Mouse (Mus musculus) embryonic fibroblast, embryonic 13.5 days (primary cell): ENCODE measurements around the gene Zfp963.

ENCODE experiments used
- CTCF ChIP-seq: IDR thresholded peaks from 2 replicates; pipeline ENCODE4 v1.5.1; 2011; ENCODE audit warnings: mild to moderate bottlenecking, control low read depth, low read length, moderate library complexity, borderline replicate concordance; ENCODE audit not compliant: insufficient read depth
- POLR2A ChIP-seq: IDR thresholded peaks from 2 replicates; pipeline ENCODE4 v1.6.1; 2011; ENCODE audit warnings: low read depth, mild to moderate bottlenecking, control low read depth, low read length, moderate library complexity

DNA sequence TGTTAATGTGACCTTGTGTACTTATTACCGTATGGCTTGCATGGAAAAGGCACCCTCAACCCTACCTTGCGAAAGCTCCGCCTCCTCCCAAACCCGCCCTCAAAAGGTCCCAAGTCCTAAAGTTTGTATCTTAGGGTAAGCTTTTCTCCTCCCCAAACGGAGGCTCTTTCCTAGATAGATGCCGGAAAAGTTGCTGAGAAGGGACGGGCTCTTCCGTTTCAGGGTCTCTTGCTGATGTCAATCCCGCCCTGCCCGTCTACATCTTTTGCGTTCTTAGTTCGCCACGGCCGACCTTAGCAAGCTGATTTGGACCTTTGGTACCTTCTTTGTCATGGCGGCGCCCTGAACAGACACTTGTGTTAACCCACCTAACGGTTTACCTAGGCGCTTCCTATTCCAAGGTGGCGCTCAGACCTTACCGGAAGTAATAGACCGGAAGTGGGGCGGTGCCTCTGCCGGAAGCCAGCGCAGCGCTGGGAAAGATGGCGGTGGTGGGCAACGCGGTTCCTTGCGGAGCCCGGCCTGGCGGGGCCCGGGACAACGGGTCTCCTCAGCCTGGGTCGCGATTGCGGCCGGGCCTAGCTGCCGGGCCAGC is 41.1 kb upstream of the Zfp963 start, which contains the start of the genes Atp13a1 and Zfp866:
- TF ChIP-seq CTCF (no peak), POLR2A (peak; percentile 85)
